Mouse (Mus musculus): Measurements from ENCODE around the gene Anxa11.
"Not testable (repeated sequence)": the region's sequence is repeated elsewhere in the genome, so short reads cannot be mapped to it uniquely, and the experiment has no call there.

Anxa11 gene

DNA sequence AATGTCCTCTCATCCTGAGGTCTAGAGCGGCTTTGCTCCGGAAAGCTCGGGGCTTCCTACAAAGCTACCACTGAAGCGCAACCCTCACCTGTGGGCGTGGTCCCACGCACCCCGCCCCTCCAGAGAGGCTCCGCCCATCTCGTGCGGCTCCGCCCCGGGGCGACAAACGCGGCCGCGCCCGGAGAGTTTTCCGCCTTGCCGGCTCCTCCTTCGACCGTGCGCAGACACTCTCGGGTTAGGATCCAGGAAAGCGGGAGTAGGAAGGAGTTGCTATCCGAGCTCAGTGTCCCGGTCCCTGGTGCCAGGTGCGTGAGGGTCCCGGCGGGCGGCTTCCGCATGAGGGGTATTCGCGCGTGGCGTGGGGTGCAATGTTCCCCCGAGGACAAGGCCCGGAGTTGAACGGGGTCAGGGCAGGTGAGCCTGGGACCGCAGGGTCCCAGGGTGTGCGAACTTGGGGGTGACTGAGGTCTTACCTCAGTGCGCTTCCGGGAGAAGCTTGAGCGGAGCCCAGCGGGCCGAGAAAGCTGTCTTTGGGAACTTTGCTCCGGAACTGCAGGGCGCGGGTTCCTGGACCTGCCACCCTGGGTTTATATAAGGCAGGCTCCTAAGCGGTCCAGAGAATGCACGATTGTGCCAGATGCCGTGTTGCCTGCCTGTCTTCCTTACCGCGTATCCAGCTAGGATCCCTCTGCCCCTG, at the start of gene Anxa11:
TSS of gene Anxa11 (plus strand) at position 166 of the 697 bp plus-strand sequence.
- DNase-seq (ENCODE audit: low spot score): peak; percentile 90

- no peak for DNase-seq (ENCODE audit: low spot score)
Measured at GRCm38 (mm10) chr14:25794331-25794730, 47.6 kb upstream of the Anxa11 start.

DNA sequence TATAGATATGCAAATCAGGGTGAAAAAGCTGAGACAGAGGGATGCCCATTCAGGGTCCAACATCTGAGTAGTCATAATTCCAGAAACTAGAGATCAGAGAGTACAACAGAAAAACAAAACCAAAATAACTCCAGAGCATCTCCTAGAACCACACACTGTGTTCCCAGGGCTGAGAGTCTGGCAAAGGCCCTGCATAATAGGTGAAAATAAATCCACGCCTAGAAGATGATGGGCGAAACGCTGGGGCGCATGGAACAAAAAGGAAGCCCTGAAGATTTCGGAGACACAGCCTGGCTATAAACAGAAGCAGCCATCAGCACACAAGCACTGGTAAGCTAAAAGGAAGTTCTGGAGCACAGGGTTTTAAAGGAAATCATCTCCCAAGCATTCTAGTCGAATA, 46.9 kb upstream of the Anxa11 start:
- no peak for DNase-seq (ENCODE audit: low spot score)

GRCm38 (mm10) chr14:25795561-25796174, 46.3 kb upstream of the Anxa11 start:
- peak; percentile 66 for DNase-seq (ENCODE audit: low spot score)

- no peak for DNase-seq (ENCODE audit: low spot score)
Measured at GRCm38 (mm10) chr14:25796619-25797018, 45.3 kb upstream of the Anxa11 start.

DNA sequence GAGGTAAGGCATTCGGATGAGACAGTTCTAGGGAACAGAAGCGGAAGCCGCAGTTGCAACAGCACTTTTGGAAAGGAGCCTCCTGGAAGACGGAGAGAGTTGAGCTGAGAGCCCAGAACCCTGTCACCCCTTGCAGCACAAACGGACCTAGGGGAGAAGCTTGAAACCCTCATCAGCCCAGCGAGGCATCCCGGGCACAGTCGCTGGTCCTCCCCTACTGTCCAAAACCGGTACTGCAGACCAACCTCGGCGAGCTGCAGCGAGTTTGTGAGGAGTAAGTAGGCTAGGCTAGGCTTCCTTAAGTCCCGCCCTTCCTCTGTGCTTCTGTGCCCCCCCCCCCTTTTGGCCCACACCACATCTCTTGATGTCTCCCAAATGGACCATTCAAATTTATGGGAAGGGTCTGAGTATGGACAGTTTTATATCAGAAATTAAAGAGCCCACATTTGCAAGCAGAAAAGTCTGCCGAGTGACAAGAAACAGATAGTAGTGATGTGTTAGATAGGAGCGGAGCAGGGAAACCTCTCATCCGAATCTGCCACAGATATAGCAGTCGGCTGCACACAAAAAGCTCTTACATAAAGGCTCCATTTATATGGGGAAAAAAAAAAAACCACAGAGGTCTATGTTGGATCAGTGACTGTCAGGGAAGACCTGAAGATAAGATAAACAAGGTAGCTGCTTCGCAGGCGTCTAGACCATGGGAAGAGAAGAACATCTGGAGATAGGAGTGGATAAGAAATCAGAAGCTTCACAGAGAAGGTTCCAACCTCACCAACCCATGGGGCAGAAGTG, 41.6 kb upstream of the Anxa11 start:
- peak; percentile 85 for DNase-seq (ENCODE audit: low spot score)

GRCm38 (mm10) chr14:25802511-25802910, 39.4 kb upstream of the Anxa11 start:
- DNase-seq (ENCODE audit: low spot score): no peak

DNA sequence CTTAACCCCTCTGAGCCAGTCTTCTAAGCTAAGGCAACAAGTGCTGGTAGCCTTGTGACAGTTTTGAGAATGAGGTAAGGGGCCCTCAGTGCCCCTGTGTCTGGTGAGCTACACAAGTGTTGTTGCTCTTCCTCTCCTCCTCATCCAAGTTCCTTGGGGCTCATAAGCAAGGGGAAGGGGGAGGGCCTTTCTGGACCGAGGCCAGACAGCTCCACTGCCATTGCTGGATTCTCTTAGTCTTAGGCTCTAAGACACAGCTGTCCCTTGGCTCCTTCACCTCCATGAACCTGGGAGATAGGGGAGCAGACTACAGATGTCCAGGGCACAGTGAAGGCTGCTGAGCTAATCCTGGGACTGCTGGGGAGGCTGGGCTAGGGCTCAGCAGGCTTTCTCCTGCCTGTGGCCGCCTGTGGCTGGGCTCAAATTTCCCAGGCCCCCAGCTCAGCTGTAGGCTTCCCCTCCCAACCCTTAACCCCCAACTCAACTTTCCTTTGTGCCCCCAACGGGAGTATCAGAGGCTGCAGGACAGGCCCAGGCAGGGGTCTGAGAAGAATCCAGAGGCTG, 38.6 kb upstream of the Anxa11 start:
- DNase-seq (ENCODE audit: low spot score): no peak

DNA sequence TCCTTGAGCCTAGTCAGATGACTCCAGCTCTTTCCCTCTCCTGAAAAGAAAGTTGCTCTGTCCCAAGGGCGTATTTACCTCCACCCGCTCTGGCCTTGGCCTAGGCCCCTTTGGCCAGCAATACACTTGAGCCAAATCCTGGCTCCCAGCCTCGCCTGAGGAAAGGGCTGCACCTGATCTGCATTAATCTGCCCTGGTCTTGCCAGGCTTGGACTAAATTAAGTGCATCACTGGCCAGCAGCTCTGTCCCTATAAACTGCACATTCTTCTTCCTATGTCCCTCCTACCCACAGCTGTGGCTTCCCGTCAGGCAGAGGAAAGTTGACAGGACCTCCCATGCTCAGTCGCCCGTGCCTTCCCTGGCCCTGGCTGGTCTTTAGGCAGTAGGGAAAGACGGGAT, 36.1 kb upstream of the Anxa11 start:
- peak; percentile 51 for DNase-seq (ENCODE audit: low spot score)

DNA sequence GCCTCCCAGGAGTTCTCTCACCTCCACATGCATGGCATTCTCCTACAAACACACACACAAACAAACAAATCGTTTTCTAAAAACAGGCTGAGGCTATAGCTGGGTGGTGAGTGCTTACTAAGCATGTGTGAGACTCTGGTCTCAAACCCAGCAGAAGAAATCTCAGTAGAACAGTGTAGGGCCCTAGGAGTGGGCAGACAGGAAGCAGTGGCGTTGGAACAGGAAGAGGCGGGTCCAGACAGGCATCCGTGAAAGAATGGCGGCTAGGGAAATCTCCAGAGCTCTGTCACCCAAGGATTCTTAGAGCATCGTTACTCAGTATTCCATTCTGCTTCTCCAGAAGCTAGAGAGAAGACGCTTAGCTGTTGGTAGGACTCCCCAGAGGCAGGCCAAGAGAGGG, 35.4 kb upstream of the Anxa11 start:
- no peak for DNase-seq (ENCODE audit: low spot score)

DNA sequence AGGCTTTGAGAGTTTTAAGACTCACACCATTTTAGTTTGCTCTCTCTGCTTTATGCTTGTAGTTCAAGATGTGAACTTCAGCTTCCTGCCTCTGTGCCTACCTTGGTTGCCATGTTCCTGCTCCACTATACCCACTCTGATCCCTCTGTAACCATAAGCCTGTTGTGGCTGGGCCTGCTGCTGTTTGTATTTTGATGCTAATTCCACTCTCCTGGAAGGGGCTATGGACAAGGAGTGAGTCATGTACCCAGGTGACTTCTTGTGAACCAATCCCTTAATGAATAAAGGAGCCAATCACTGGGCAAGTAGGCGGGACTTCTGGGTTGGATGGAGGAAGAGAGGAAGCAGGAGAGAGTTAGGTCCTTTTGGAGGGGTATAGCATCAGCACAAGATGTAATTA, 30.9 kb upstream of the Anxa11 start:
- DNase-seq (ENCODE audit: low spot score): not testable (repeated sequence)

DNA sequence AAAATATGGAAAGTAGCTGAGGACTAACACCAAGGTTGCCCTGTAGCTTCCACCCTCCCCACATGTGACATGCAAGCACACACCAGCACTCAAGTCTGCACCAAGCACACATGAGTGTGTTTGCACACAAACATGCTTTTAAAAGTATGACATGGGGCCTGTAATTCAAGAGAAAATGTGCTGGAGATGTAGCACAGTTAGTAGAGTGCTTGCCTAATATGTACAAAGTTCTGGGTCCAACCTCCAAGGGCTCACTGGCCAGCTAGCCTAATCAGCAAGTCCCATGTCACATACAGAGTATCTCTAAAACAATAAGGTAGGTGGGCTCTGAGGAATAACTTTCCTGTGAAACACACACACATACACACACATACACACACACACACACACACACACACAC, 27.8 kb upstream of the Anxa11 start:
- no peak for DNase-seq (ENCODE audit: low spot score)

- DNase-seq (ENCODE audit: low spot score): peak; percentile 68
Measured at GRCm38 (mm10) chr14:25816416-25816815, 25.5 kb upstream of the Anxa11 start.

- no peak for DNase-seq (ENCODE audit: low spot score)
Measured at GRCm38 (mm10) chr14:25822584-25822983, 19.4 kb upstream of the Anxa11 start.

DNA sequence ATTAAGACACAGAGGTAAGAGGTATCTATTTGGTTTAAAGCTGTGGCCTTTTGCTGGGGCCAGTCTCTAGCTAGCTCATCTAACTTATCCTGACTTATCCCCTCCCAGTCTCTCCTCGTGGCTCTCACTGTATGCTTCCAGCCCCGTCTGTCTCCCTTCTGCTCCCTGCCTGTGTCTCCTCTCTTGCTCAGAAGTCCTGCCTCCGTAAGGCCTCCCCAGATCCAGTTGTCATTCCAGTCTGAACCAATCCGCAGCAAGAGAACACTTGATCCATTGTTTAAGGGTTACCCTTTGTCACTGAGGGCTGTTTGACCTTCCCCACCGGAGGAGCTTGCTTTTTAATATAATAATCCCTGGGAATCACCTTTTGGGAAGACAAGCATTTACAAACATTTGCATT, 17.0 kb upstream of the Anxa11 start:
- no peak for DNase-seq (ENCODE audit: low spot score)

GRCm38 (mm10) chr14:25825880-25826626, 15.9 kb upstream of the Anxa11 start:
- no peak for DNase-seq (ENCODE audit: low spot score)

GRCm38 (mm10) chr14:25826866-25827265, 15.1 kb upstream of the Anxa11 start:
- no peak for DNase-seq (ENCODE audit: low spot score)

DNA sequence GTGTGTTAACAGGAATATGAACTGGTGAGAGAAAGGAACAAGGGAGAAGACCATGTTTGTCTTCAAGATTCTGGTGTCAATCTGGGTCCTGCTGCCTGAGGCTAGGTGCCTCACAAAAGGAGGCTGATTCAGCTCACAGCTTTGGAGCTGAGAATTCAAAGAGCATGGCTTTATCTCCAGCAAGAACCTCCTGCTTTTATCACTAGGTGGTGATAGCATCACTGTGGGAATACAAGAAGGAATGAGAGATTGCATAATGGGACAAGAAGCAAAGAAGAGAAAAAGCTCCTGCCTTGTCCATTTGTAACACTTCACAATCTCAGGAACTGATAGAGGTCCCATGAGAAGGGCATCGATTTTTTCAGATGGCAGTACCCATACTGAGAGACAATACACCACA, 10.6 kb upstream of the Anxa11 start:
- no peak for DNase-seq (ENCODE audit: low spot score)

- peak; percentile 63 for DNase-seq (ENCODE audit: low spot score)
Measured at GRCm38 (mm10) chr14:25832301-25832700, 9.7 kb upstream of the Anxa11 start.

DNA sequence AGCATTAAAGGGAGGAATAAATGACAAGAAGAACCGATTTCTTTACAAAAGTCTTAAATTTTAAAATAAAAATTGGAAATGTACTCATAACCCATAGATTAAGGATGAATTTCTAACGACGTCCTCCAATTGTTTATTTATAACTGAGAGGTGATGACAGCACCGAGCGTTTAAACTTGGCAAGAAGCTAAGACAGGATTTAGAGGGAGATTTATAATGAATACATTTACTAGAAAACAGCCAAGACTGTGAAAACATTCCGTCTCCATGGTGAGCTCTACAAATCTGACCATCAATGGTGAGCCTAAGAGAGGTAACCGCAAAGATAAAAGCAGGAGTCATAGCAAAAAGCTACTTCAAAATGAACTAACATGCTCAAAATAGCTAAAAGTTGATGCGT, 3.5 kb upstream of the Anxa11 start:
- no peak for DNase-seq (ENCODE audit: low spot score)

DNA sequence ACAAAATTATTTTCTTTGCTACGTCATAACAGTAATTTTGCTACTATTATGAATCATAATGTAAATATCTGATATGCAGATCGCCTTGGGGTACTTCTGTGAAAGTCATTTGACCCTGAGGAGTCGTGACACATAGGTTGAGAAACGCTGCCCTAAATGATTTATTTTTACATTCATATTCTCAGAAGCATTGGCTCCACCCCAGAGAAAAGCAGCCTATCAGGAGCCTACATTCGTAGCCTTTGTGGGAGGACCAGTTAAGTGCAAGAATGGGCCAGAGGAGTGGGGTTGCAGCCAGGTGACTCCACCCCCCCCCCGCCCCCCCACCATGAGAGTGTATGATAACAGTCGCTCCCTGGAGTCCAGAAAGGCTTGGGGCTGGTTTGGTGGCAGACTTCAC, 2.2 kb upstream of the Anxa11 start:
- DNase-seq (ENCODE audit: low spot score): no peak

DNA sequence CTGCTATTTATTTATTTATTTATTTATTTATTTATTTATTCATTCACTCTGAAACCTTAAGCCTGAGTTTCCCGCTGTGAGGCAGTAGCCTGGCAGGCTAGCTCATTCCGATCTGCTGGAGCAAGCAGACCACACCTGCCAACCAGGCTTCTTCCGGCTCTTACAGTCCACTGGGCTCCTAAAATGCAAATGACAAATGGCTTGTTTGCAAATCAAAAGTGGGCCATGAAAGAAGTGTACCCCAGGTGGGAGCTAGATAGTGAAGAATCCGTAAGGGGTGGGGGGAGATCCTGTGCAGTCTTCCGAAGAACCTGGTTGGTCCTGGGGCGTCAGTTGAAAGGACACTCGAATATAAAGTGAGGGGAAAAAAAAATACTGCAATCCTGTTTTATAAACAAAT, 995 bp upstream of the Anxa11 start:
- no peak for DNase-seq (ENCODE audit: low spot score)

Data from ovary, postnatal 36 days (tissue).